Mouse (Mus musculus): ENCODE measurements around the gene Esrrb. TPM values are rescaled to one million over a fixed set of nuclear protein-coding genes. Genes with fewer than 3 reads are reported as not detected.
A peak's percentile ranks its signal among the peaks of the same experiment; 100 is the strongest.

Gene Esrrb
- polyA plus RNA-seq, 1 experiment from 2014 or later = 0.13 TPM

DNA sequence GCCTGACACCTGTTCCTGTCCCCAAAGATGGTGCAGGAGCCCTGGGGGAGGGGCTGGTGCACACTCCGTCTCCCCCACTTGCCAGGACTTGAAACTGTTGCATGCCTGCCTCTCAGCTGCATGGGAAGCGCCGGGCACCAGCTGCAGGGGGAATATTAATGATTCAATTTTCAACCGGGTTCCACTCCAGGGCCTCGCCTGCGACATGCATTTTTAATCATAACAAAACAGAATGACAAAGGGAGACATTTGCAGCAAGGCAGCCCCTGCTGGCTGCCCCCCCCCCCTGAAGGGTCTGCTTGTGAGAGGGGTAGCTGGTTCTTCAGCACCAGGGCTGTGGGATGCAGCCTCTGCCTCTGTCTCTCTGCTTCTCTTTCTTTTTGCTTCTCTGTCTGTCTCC is 22.9 kb downstream of the Esrrb start:
- DNase-seq (ENCODE audit: low spot score) (no peak), ATAC-seq (replicated peaks; ENCODE audit: low FRiP score) (no peak; the same call in 1 of the 2 replicates)
- Histone ChIP-seq H3K27me3 (ENCODE audit: control insufficient read depth, insufficient read depth, low read length) (no peaks in the 10 kb centered on the region), H3K4me3 (ENCODE audit: low read depth, low read length) (no peak overlapping the region), H3K36me3 (ENCODE audit: control insufficient read depth, insufficient read depth, low read length) (no peaks in the 10 kb centered on the region), H3K4me1 (replicated peaks; ENCODE audit: control insufficient read depth, insufficient read depth, low read length) (peaks cover 16% of the 10 kb centered on the region), H3K27ac (ENCODE audit: low read depth, low read length) (no peak overlapping the region), H3K9me3 (ENCODE audit: control insufficient read depth, low read length) (no peaks in the 10 kb centered on the region), H3K4me2 (ENCODE audit: low read depth, low read length, severe bottlenecking) (no peak overlapping the region), H3K9ac (ENCODE audit: low read length) (0 out of 2 replicates have a peak overlapping the region, but pooled peaks have one; percentile 33)
- WGBS = 12% methylated on average over 6 of the region's 6 CpGs

GRCm38 (mm10) chr12:86387671-86388270 is 26.9 kb downstream of the Esrrb start:
- Histone ChIP-seq H3K4me3 (ENCODE audit: low read depth, low read length) (no peak overlapping the region), H3K9me3 (ENCODE audit: control insufficient read depth, low read length) (no peaks in the 10 kb centered on the region), H3K27ac (ENCODE audit: low read depth, low read length) (no peak overlapping the region), H3K4me1 (replicated peaks; ENCODE audit: control insufficient read depth, insufficient read depth, low read length) (peaks cover 2% of the 10 kb centered on the region; the same call in 1 of the 2 replicates), H3K36me3 (ENCODE audit: control insufficient read depth, insufficient read depth, low read length) (no peaks in the 10 kb centered on the region), H3K4me2 (ENCODE audit: low read depth, low read length, severe bottlenecking) (no peak overlapping the region), H3K27me3 (ENCODE audit: control insufficient read depth, insufficient read depth, low read length) (no peaks in the 10 kb centered on the region), H3K9ac (ENCODE audit: low read length) (no peak overlapping the region; the same call in 1 of the 2 replicates)
- DNase-seq (ENCODE audit: low spot score) = no peak
- no peak for ATAC-seq (replicated peaks; ENCODE audit: low FRiP score)
- WGBS = 60% methylated on average over 10 of the region's 10 CpGs

DNA sequence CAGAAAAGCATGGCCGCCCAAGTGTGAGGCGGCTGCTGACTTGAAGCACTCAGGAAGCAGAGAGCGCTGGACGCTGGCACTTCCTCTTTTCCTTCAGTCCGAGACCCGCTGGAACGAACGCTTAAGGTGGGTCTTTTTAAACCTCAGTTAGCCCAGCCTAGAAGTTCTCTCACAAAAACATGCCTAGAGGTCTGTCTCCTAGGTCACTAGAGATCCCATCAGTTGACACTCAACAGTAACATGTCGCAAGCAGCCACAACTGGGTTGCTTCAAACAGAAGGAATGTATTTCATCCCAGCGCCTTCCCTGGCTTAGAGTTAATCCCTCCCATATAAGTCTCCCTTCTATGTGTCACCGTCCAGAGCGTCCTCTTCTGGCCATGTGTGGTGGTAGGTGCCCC is 33.9 kb downstream of the Esrrb start:
- ATAC-seq (replicated peaks; ENCODE audit: low FRiP score) = no peak
- H3K27me3 ChIP-seq (ENCODE audit: control insufficient read depth, insufficient read depth, low read length) = no peaks in the 10 kb centered on the region
- 88% methylated on average over 12 of the region's 12 CpGs for WGBS

GRCm38 (mm10) chr12:86395326-86395725 is 34.4 kb downstream of the Esrrb start:
- H3K27ac ChIP-seq (ENCODE audit: low read depth, low read length) = no peak overlapping the region
- WGBS = 67% methylated on average over 7 of the region's 7 CpGs

More for the DNA sequence above, 33.9 kb downstream of the Esrrb start:
- H3K36me3 ChIP-seq (ENCODE audit: control insufficient read depth, insufficient read depth, low read length) = no peaks in the 10 kb centered on the region
- no peak overlapping the region for H3K4me3 ChIP-seq (ENCODE audit: low read depth, low read length)
- no peaks in the 10 kb centered on the region; the same call in 1 of the 2 replicates for H3K4me1 ChIP-seq (replicated peaks; ENCODE audit: control insufficient read depth, insufficient read depth, low read length)
- H3K27ac ChIP-seq (ENCODE audit: low read depth, low read length) = no peak overlapping the region
- H3K4me2 ChIP-seq (ENCODE audit: low read depth, low read length, severe bottlenecking) = no peak overlapping the region
- H3K9ac ChIP-seq (ENCODE audit: low read length) = no peak overlapping the region
- DNase-seq (ENCODE audit: low spot score) = no peak
- no peaks in the 10 kb centered on the region for H3K9me3 ChIP-seq (ENCODE audit: control insufficient read depth, low read length)

GRCm38 (mm10) chr12:86398762-86399161 is 37.8 kb downstream of the Esrrb start:
- Histone ChIP-seq H3K27ac (ENCODE audit: low read depth, low read length) (no peak overlapping the region), H3K27me3 (ENCODE audit: control insufficient read depth, insufficient read depth, low read length) (peaks cover 4% of the 10 kb centered on the region; the same call in 1 of the 2 replicates), H3K9ac (ENCODE audit: low read length) (no peak overlapping the region), H3K36me3 (ENCODE audit: control insufficient read depth, insufficient read depth, low read length) (no peaks in the 10 kb centered on the region), H3K4me2 (ENCODE audit: low read depth, low read length, severe bottlenecking) (no peak overlapping the region), H3K4me1 (replicated peaks; ENCODE audit: control insufficient read depth, insufficient read depth, low read length) (no peaks in the 10 kb centered on the region; the same call in 1 of the 2 replicates), H3K9me3 (ENCODE audit: control insufficient read depth, low read length) (no peaks in the 10 kb centered on the region), H3K4me3 (ENCODE audit: low read depth, low read length) (no peak overlapping the region)
- 23% methylated on average over 8 of the region's 8 CpGs for WGBS
- ATAC-seq (replicated peaks; ENCODE audit: low FRiP score) (no peak), DNase-seq (ENCODE audit: low spot score) (no peak)

More at GRCm38 (mm10) chr12:86395326-86395725, 34.4 kb downstream of the Esrrb start:
- Histone ChIP-seq H3K4me2 (ENCODE audit: low read depth, low read length, severe bottlenecking) (no peak overlapping the region), H3K9me3 (ENCODE audit: control insufficient read depth, low read length) (no peaks in the 10 kb centered on the region), H3K36me3 (ENCODE audit: control insufficient read depth, insufficient read depth, low read length) (no peaks in the 10 kb centered on the region), H3K4me1 (replicated peaks; ENCODE audit: control insufficient read depth, insufficient read depth, low read length) (no peaks in the 10 kb centered on the region; the same call in 1 of the 2 replicates), H3K9ac (ENCODE audit: low read length) (no peak overlapping the region), H3K27me3 (ENCODE audit: control insufficient read depth, insufficient read depth, low read length) (no peaks in the 10 kb centered on the region), H3K4me3 (ENCODE audit: low read depth, low read length) (no peak overlapping the region)
- ATAC-seq (replicated peaks; ENCODE audit: low FRiP score) (no peak), DNase-seq (ENCODE audit: low spot score) (no peak)

DNA sequence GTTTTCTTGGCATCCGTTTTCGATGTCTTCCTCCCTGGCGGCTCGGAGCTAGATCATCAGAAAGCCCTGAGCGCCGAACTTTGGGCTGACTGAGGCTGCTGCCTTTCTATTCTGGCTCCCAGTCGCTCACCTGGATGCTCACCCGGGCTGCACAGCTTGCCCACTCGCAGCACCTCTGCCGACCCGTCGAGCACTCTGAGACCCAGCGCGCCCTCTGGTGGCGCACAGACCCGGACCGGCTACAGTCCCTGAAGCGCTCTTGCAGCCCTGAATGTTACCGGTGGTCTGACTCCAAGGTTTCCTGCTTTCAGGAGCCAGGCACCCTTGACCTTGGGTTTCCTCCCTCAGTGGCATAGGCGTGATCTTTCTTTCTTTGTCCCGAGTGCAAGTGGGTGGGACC is 41.8 kb downstream of the Esrrb start:
- Histone ChIP-seq H3K4me1 (replicated peaks; ENCODE audit: control insufficient read depth, insufficient read depth, low read length) (no peaks in the 10 kb centered on the region; the same call in 1 of the 2 replicates), H3K27ac (ENCODE audit: low read depth, low read length) (no peak overlapping the region), H3K4me3 (ENCODE audit: low read depth, low read length) (no peak overlapping the region), H3K9me3 (ENCODE audit: control insufficient read depth, low read length) (no peaks in the 10 kb centered on the region), H3K9ac (ENCODE audit: low read length) (no peak overlapping the region), H3K36me3 (ENCODE audit: control insufficient read depth, insufficient read depth, low read length) (no peaks in the 10 kb centered on the region), H3K4me2 (ENCODE audit: low read depth, low read length, severe bottlenecking) (peak overlapping the region; percentile 33; the same call in 1 of the 2 replicates), H3K27me3 (ENCODE audit: control insufficient read depth, insufficient read depth, low read length) (peaks cover 4% of the 10 kb centered on the region; the same call in 1 of the 2 replicates)
- 7% methylated on average over 21 of the region's 21 CpGs for WGBS
- ATAC-seq (replicated peaks; ENCODE audit: low FRiP score) (0 out of 2 replicates have a peak, but pooled peaks have one; percentile 46), DNase-seq (ENCODE audit: low spot score) (peak; percentile 89)

GRCm38 (mm10) chr12:86421490-86421904 is 60.6 kb downstream of the Esrrb start:
- no peak overlapping the region for H3K27ac ChIP-seq (ENCODE audit: low read depth, low read length)
- peak overlapping the region; percentile 47 for H3K4me3 ChIP-seq (ENCODE audit: low read depth, low read length)
- under 1% methylated on average over 37 of the region's 37 CpGs for WGBS
- peaks cover 4% of the 10 kb centered on the region; the same call in 1 of the 2 replicates for H3K4me1 ChIP-seq (replicated peaks; ENCODE audit: control insufficient read depth, insufficient read depth, low read length)
- peak overlapping the region; percentile 50 for H3K9ac ChIP-seq (ENCODE audit: low read length)
- no peaks in the 10 kb centered on the region for H3K36me3 ChIP-seq (ENCODE audit: control insufficient read depth, insufficient read depth, low read length)
- no peaks in the 10 kb centered on the region for H3K9me3 ChIP-seq (ENCODE audit: control insufficient read depth, low read length)
- H3K4me2 ChIP-seq (ENCODE audit: low read depth, low read length, severe bottlenecking) = peak overlapping the region; percentile 79
- peak; percentile 89 for ATAC-seq (replicated peaks; ENCODE audit: low FRiP score)
- H3K27me3 ChIP-seq (ENCODE audit: control insufficient read depth, insufficient read depth, low read length) = peaks cover 52% of the 10 kb centered on the region
- peak; percentile 74 for DNase-seq (ENCODE audit: low spot score)

DNA sequence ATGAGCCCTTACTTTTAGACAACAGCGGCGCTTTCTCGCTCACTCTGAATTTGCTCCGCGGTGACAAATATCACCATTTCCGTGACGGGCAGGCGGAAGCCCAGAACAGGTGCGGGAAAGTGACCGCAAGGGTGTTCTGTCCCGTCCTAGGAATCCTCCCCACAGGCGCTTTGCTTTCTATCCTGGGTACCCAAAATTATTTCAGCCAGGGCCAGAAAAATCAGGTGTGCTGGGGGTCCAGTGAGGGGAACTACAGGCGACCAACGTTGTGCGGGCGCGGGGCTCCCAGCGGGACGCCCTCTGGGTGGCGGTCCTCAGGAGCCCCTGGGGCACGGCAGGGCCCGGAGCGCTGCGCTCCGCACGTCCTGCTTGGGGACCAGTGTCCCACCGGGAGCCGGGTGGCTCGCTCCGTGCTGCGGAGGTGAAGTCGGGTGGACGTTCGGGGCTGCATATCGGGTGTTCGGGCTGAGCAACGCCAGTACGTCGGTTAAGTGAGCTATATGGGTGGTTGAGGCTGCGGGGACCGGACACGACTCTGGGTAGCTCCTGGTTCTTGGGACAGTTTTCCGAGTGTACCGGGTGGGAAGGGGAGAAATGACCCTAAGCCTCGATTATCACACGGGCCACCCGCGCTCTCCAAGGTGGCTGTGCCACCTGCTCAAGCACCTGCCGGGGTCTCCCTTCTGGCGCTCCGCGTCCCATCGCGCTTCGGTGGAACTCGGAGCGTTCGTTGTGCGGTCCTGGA is 61.4 kb downstream of the Esrrb start:
- no peak overlapping the region for H3K9ac ChIP-seq (ENCODE audit: low read length)
- DNase-seq (ENCODE audit: low spot score) = no peak
- no peak for ATAC-seq (replicated peaks; ENCODE audit: low FRiP score)

More for the DNA sequence above, 61.4 kb downstream of the Esrrb start:
- Histone ChIP-seq H3K4me3 (ENCODE audit: low read depth, low read length) (peak overlapping the region; percentile 47), H3K27ac (ENCODE audit: low read depth, low read length) (no peak overlapping the region), H3K4me1 (replicated peaks; ENCODE audit: control insufficient read depth, insufficient read depth, low read length) (peaks cover 4% of the 10 kb centered on the region; the same call in 1 of the 2 replicates), H3K36me3 (ENCODE audit: control insufficient read depth, insufficient read depth, low read length) (no peaks in the 10 kb centered on the region), H3K9me3 (ENCODE audit: control insufficient read depth, low read length) (no peaks in the 10 kb centered on the region), H3K27me3 (ENCODE audit: control insufficient read depth, insufficient read depth, low read length) (peaks cover 52% of the 10 kb centered on the region), H3K4me2 (ENCODE audit: low read depth, low read length, severe bottlenecking) (peak overlapping the region; percentile 79)
- WGBS = 1% methylated on average over 59 of the region's 59 CpGs
